Mouse (Mus musculus) liver, embryonic 11.5 days (tissue): ENCODE measurements around the gene S1pr2. TPM values are rescaled to one million over a fixed set of nuclear protein-coding genes. Genes with fewer than 3 reads are reported as not detected.

Source experiments
- ATAC-seq: fragments of 200-750 bp; cut with Nextera tagmentation; replicated peaks from 2 replicates; pipeline ENCODE4 v1.8.0; 2017; ENCODE audit warnings: moderate number of reproducible peaks, mild to moderate bottlenecking, moderate TSS enrichment, moderate library complexity; ENCODE audit not compliant: low FRiP score
- DNase-seq: peaks from one replicate; pipeline ENCODE4 v3.0.0-alpha.2; 2017; ENCODE audit warnings: low spot score
- H3K27ac ChIP-seq: fragments of 300-500 bp; sonication (generic); 2 replicates; pipeline ENCODE4 v1.5.1; 2014; ENCODE audit warnings: mild to moderate bottlenecking, low read depth, low read length, control low read depth
- H3K27me3 ChIP-seq: fragments of 300-500 bp; sonication (generic); replicated peaks from 2 replicates; pipeline ENCODE4 v1.6.1; 2014; ENCODE audit warnings: low read length, mixed read lengths; ENCODE audit not compliant: control insufficient read depth, insufficient read depth
- H3K36me3 ChIP-seq: fragments of 300-500 bp; sonication (generic); 2 replicates; pipeline ENCODE4 v1.6.1; 2014; ENCODE audit warnings: mild to moderate bottlenecking, low read length, moderate library complexity, mixed read lengths; ENCODE audit not compliant: control insufficient read depth, insufficient read depth
- H3K4me1 ChIP-seq: fragments of 300-500 bp; sonication (generic); replicated peaks from 2 replicates; pipeline ENCODE4 v1.6.1; 2014; ENCODE audit warnings: low read length, mixed read lengths; ENCODE audit not compliant: control insufficient read depth, insufficient read depth
- H3K4me2 ChIP-seq: fragments of 300-500 bp; sonication (generic); 2 replicates; pipeline ENCODE4 v1.6.1; 2014; ENCODE audit warnings: mild to moderate bottlenecking, control low read depth, moderate library complexity
- H3K4me3 ChIP-seq: fragments of 300-500 bp; sonication (generic); 2 replicates; pipeline ENCODE4 v1.5.1; 2014; ENCODE audit warnings: low read depth, low read length, control low read depth
- H3K9ac ChIP-seq: fragments of 300-500 bp; sonication (generic); 2 replicates; pipeline ENCODE4 v1.6.1; 2014; ENCODE audit warnings: low read depth, low read length, control low read depth
- H3K9me3 ChIP-seq: fragments of 300-500 bp; sonication (generic); 2 replicates; pipeline ENCODE4 v1.6.1; 2016; ENCODE audit warnings: low read length, inconsistent platforms, mixed read lengths; ENCODE audit not compliant: control insufficient read depth
- WGBS: fragments of 180-500 bp; shearing (Covaris S2); extraction: QIAGEN DNeasy Blood & Tissue Kit; methylation state at CpG from one replicate; pipeline ENCODE4 v1.1.7; 2014; 5-methylcytosine and 5-hydroxymethylcytosine counted together
- polyA plus RNA-seq: library from polyadenylated mRNA; unstranded; fragments of >200 nt; fragmentation: Nextera tagmentation; extraction: Ambion mirVana; gene quantifications from 2 replicates; pipeline ENCODE4 v1.2.1, GENCODE M21; 2014

The S1pr2 gene
- polyA plus RNA-seq, 1 experiment from 2014 or later: 15.2 TPM

DNA sequence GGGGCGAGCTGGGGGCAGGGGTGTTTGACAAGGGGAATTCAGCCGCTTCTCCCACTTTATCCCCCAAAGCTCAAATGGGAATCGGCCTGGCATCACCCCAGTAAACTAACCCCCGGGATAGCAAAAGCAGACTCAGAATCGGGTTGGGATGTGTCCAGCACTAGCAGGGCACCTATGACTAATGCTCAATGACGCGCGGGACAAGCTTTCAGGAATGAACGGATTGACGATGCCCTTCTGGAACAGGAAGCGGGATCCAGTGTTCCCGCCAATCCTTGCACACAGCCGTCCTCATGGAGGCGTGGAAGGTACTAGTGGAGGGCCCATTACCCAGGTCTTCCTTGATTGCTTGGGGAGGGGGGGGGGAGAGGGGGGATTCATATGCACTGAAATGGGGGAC, 25.1 kb downstream of the S1pr2 start:
- peak overlapping the region; percentile 85 for H3K4me3 ChIP-seq
- H3K27me3 ChIP-seq: no peaks in the 10 kb centered on the region
- ATAC-seq (no peak), DNase-seq (no peak)
- H3K9me3 ChIP-seq: no peaks in the 10 kb centered on the region
- H3K9ac ChIP-seq: peak overlapping the region; percentile 88
- peak overlapping the region; percentile 86 for H3K27ac ChIP-seq
- 16% methylated on average over 14 of the region's 14 CpGs for WGBS
- peak overlapping the region; percentile 94 for H3K4me2 ChIP-seq
- H3K36me3 ChIP-seq: peaks cover 3% of the 10 kb centered on the region
- H3K4me1 ChIP-seq: peaks cover 31% of the 10 kb centered on the region

GRCm38 (mm10) chr9:20950419-20950818, 26.2 kb downstream of the S1pr2 start:
- Histone ChIP-seq H3K36me3 (peaks cover 3% of the 10 kb centered on the region), H3K4me1 (peaks cover 37% of the 10 kb centered on the region), H3K27me3 (no peaks in the 10 kb centered on the region), H3K9me3 (no peaks in the 10 kb centered on the region), H3K9ac (peak overlapping the region; percentile 12), H3K4me2 (peak overlapping the region; percentile 94), H3K27ac (no peak overlapping the region), H3K4me3 (peak overlapping the region; percentile 85)
- ATAC-seq (no peak), DNase-seq (no peak)

DNA sequence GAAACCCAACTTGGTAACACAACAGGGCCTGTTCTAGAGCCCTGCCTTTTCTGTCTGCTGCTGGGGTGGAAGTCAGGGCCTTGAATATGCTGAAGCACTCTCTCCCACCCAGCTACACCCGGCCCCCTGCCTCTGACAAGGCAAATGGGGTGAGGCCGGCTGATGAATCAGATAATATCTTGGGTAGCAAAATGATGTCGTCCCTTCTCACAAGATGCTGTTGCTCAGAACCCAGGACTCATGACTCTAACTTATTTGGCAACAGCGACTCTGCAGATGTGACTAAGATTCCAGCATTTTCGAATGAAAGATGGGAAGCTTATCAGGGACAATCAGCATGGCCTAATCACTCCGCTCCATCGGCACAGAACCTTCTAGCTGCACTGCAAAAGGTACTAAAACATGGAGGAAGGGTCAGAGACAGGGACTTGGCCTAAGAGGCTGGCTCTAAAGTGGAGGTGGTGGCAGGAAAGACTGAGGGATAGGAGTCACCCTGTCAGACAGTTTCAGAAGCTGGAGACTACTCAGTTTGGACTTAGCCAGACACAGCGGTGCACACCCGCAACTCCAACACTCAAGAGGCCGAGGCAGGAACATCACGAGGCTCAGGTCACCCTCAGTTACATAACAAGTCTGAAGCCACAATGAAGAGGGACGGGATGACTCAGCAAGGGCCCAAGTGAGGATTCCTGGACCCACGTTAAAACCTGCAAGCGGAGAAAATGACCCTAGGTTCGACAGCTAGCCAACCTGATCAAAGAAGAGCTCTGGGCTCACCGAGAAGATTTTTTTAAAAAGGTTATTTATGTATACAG, 30.3 kb downstream of the S1pr2 start:
- Histone ChIP-seq H3K4me1 (peaks cover 35% of the 10 kb centered on the region), H3K36me3 (peaks cover 16% of the 10 kb centered on the region), H3K9ac (no peak overlapping the region), H3K27me3 (no peaks in the 10 kb centered on the region), H3K27ac (no peak overlapping the region), H3K9me3 (no peaks in the 10 kb centered on the region), H3K4me2 (no peak overlapping the region), H3K4me3 (no peak overlapping the region)
- no peak for ATAC-seq
- 72% methylated on average over 16 of the region's 16 CpGs for WGBS
- no peak for DNase-seq

DNA sequence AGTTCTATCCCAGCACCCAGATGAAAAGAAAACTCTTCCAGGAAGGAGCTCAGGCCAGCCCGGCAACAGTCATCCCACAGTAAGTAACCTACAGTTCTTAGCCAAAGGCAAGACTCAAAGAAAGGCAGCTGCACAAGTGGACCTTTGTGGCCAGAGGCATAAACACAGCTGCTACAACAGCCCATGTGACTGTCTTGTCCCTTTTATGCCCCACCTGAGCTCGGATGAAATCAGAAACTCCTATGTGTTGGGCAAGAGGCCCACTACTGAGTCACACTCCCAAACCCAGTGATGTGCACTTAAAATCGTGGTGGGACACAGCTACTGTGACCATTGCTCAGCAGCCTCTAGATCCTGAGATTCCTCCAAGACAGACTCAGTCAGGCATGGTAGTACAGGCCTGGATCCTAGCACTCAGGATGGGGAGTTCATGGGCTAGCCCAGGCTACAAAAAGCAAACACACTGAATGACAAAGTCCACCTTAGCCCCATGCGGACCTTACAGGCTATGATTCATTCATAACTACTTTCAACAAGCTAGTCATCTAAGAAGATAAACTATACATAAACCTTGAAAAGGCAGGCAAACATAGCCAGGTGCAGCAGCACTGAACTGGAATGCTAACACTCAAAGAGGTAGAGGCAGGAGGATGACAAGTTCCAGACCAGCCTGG, 31.7 kb downstream of the S1pr2 start:
- Histone ChIP-seq H3K27ac (no peak overlapping the region), H3K9ac (no peak overlapping the region), H3K36me3 (peaks cover 30% of the 10 kb centered on the region), H3K9me3 (no peaks in the 10 kb centered on the region), H3K27me3 (no peaks in the 10 kb centered on the region), H3K4me2 (no peak overlapping the region), H3K4me3 (no peak overlapping the region), H3K4me1 (peaks cover 22% of the 10 kb centered on the region)
- 76% methylated on average over 4 of the region's 4 CpGs for WGBS
- DNase-seq: no peak
- ATAC-seq: no peak

- Histone ChIP-seq H3K36me3 (peaks cover 39% of the 10 kb centered on the region), H3K4me2 (no peak overlapping the region), H3K4me1 (peaks cover 13% of the 10 kb centered on the region), H3K9me3 (no peaks in the 10 kb centered on the region), H3K27ac (no peak overlapping the region), H3K27me3 (no peaks in the 10 kb centered on the region), H3K9ac (no peak overlapping the region), H3K4me3 (no peak overlapping the region)
- ATAC-seq: no peak
- no peak for DNase-seq
- WGBS: 60% methylated on average over 2 of the region's 2 CpGs
Measured at GRCm38 (mm10) chr9:20943911-20944310, 32.7 kb downstream of the S1pr2 start.

- Histone ChIP-seq H3K4me1 (peaks cover 12% of the 10 kb centered on the region; the same call in 1 of the 2 replicates), H3K27ac (no peak overlapping the region), H3K9ac (no peak overlapping the region), H3K4me2 (no peak overlapping the region), H3K9me3 (no peaks in the 10 kb centered on the region), H3K36me3 (peaks cover 43% of the 10 kb centered on the region), H3K4me3 (no peak overlapping the region), H3K27me3 (no peaks in the 10 kb centered on the region)
- WGBS: 97% methylated on average over 7 of the region's 7 CpGs
- ATAC-seq: 0 out of 2 replicates have a peak, but pooled peaks have one; percentile 7
- DNase-seq: no peak
Measured at GRCm38 (mm10) chr9:20943396-20943795, 33.2 kb downstream of the S1pr2 start.

- ATAC-seq (no peak), DNase-seq (no peak)
- H3K4me3 ChIP-seq: no peak overlapping the region
- no peak overlapping the region for H3K9ac ChIP-seq
- H3K36me3 ChIP-seq: peaks cover 84% of the 10 kb centered on the region
- no peak overlapping the region for H3K27ac ChIP-seq
- H3K4me1 ChIP-seq: no peaks in the 10 kb centered on the region
- 89% methylated on average over 3 of the region's 3 CpGs for WGBS
- no peak overlapping the region for H3K4me2 ChIP-seq
- no peaks in the 10 kb centered on the region for H3K9me3 ChIP-seq
- H3K27me3 ChIP-seq: no peaks in the 10 kb centered on the region
Measured at GRCm38 (mm10) chr9:20923258-20923657, 53.3 kb downstream of the S1pr2 start.

DNA sequence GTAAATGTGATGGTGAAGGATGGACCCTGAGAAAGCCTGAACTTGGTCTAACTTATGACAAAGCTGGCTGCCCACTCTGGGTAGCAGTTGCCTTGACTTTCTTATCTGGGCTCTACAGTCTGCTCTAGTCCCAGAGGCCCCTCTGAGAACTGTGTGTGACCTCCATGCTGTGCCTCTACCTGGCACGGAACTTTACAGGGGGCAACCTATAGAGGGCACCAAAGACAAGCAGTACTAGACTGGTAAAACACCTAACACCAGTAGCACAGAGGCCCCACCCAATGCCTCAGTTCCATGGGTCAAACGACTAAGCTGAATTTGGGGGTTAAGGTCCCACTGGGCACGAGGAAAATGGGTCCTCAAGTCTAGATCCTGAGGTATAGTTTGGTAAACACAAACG, 60.4 kb downstream of the S1pr2 start:
- 79% methylated on average over 4 of the region's 4 CpGs for WGBS
- H3K4me3 ChIP-seq: no peak overlapping the region
- no peak overlapping the region for H3K27ac ChIP-seq
- no peaks in the 10 kb centered on the region for H3K9me3 ChIP-seq
- ATAC-seq: peak; percentile 75
- peaks cover 93% of the 10 kb centered on the region for H3K36me3 ChIP-seq
- H3K4me1 ChIP-seq: no peaks in the 10 kb centered on the region
- no peak for DNase-seq
- no peak overlapping the region for H3K4me2 ChIP-seq
- H3K27me3 ChIP-seq: no peaks in the 10 kb centered on the region
- no peak overlapping the region for H3K9ac ChIP-seq
